Mouse (Mus musculus) hindlimb bud, embryonic 11.5 days (tissue): ENCODE measurements around the gene Ankrd44.

ENCODE experiments used
- DNase-seq: peaks from one replicate; pipeline ENCODE4 v3.0.0-alpha.2; 2012; ENCODE audit warnings: low read depth, low spot score; ENCODE audit errors: extremely low spot score

The Ankrd44 gene

DNA sequence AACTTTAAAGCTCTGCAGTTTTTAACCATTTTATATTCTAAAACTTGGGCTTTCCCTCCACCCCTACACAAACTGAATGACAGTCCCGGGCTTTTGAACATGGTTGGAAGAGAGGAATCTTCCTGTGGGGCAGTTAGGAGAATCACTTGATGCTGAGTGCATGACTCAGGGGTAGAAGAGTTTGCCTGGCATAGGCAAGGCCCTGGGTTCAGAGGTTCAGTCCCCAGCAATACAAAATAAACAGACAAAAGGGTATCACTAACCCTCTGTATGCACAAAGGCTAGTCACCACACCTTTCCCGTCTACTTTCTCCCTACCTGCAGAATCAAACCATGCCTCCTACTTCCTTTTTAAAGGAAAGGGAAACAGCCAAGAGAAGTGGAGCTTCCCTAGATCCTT lies 28.5 kb downstream of the Ankrd44 start:
- DNase-seq = no peak

- DNase-seq = no peak
Observed at GRCm38 (mm10) chr1:54896109-54897085, 29.8 kb downstream of the Ankrd44 start.

DNA sequence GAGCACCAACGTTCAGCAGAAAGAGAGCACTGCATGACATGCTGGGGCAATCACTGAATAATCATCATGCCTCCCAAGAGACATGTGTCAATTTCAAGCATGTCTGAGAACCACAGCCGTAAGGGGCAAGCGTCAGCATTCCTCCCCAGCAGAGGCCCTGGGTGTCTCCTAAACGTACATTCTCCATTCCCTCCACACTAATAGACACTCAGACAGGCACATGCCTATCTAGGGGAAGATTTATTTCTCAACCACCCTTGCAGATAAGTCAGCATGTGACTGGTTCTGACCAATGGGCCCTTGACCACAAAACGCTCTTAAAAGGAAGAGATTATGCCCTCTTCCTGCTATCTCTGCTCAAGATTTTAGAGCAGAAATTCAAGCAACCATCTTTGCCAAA lies 37.7 kb downstream of the Ankrd44 start:
- DNase-seq = no peak

- no peak for DNase-seq
Observed at GRCm38 (mm10) chr1:54887873-54888272, 38.3 kb downstream of the Ankrd44 start.

DNA sequence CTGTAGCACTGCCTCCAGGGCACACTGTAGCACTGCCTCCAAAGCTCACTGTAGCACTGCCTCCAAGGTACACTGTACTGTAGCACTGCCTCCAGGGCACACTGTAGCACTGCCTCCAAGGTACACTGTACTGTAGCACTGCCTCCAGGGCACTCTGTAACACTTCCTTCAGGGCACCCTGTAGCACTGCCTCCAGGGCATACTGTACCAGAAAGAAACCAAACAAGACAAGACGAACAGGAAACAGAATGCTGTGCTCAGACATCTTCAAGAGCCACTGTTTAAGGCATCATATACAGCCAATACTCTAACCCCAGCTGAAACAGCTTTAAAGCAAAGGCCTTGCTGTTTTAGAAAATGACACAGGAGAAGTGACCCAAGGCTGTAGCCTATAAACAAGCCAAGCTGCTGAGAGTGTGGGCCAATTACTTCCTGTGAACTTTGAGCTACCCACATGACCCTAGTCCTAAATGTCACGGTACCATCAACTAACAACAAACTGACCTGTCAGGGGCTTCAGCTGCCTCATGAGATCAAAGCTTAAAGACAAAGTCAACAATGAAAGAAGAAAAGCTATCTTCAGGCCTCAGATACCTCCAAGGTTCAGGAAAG lies 43.2 kb downstream of the Ankrd44 start:
- no peak for DNase-seq

GRCm38 (mm10) chr1:54881523-54881922 lies 44.7 kb downstream of the Ankrd44 start:
- DNase-seq = no peak

- no peak for DNase-seq
Observed at GRCm38 (mm10) chr1:54877423-54878073, 48.6 kb downstream of the Ankrd44 start.

- no peak for DNase-seq
Observed at GRCm38 (mm10) chr1:54877014-54877413, 49.2 kb downstream of the Ankrd44 start.

DNA sequence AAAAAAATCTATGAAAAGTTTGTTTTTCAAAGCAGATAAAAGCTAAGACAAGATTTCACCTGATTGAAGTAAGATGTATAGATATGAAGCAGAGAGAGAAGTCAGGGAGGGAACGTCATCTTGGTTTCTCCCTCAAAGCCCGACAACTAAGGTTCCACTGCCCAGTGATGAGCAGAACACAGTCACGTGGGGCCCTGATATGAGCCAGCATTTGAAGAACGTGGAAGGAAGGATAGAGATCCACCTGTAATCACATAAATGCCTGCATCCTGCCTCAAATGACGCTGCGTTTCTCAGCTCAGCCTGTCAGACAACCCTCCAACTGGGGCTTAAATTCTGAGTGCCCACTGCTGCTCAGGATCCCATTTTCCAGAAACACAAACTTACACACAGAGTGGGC lies 52.1 kb downstream of the Ankrd44 start:
- DNase-seq = no peak

GRCm38 (mm10) chr1:54872857-54873616 lies 53.1 kb downstream of the Ankrd44 start:
- no peak for DNase-seq

- no peak for DNase-seq
Observed at GRCm38 (mm10) chr1:54871321-54871720, 54.9 kb downstream of the Ankrd44 start.

DNA sequence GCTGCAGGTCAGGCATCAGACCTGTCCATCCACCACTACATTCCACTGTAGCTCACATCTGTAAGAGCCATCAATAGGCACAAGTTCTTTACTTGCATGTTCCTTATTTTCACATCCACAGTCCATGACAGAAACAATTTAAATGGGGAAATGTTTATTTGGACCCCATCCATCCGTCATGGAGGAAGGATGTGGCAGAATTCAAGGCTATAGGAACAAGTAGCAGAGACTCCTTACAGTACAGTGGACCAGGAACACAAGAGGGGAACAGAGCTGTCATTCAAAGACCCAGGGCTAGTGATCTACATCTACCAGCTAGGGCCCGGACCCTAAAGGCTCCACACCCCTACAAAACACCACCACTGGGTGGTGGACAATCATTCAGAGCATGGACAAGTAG lies 55.6 kb downstream of the Ankrd44 start:
- no peak for DNase-seq

DNA sequence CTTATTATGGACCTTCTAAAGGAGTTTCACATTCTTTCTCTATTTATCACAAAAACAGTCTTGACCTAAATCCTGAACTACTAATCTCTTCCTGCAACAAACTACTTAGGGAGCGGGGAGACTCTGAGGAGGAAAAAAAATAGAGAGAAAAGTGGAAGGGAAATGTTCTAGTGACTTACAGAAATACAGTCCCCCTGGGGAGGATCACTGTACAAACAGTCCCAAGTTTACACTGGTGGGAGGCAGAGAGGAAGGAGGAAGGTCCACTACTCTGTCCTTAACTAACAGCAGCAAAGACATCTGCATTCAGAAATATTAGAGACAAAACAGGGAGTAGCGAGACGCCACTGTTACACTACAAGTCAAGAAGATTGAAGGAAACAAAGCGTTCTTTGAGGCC lies 59.0 kb downstream of the Ankrd44 start:
- DNase-seq = no peak

DNA sequence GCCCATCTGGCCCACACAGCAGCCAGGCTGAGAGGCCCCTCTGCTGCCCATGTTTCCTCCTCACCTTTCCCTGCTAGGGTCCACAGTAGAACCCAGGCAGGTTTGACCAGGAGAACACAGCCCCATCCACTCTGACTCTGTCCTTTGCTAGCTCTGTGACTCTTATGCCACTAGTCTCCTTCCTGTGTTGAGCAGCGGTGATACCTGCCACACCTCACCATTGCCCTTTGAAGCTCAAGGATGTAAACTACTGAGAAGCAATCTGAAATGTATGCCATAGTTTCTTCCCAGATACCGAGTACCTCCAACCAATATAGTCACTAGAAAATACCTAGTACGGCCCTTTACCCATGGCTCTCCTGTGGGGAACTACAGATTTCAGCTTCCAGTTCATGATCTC lies 60.1 kb downstream of the Ankrd44 start:
- no peak for DNase-seq

GRCm38 (mm10) chr1:54864928-54865652 lies 61.1 kb downstream of the Ankrd44 start:
- no peak for DNase-seq

DNA sequence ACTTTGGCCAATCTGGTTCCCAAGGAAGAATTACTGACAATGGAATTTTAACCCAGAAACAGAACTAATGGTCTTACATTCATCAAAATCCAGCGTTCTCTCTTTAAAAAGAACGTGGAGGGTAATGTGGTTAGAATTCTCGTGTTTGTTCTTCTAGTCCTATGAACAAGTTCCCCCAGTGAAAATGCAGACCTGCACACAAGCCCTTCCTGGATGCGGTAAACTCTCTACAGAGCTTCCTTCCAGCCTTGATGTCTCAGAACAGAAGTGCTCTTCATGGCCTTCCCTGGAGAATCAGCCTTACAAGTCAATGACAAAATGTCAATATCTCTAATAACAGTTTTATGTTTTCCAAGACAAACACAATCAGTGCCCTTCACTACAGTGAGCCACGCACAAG lies 65.8 kb downstream of the Ankrd44 start:
- DNase-seq = no peak

DNA sequence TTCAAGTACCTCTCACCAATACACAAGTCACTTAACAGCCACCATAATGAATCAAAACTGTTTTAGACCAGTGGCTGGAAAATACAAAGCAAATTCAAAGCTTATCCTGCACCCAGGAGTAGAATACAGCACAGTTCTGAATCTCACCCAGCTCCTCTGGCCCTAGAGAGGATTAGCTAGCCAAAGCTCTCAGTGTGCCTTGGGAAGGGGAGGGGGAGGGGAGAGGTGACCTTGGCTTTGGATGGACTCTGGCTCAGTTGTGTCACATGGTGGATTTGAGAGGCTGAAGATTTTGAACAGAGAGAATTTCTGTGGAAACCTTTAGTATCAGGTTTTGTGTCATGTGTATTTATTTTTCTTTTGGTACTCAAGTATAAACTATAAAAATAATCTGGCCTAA lies 66.3 kb downstream of the Ankrd44 start:
- DNase-seq = no peak

- DNase-seq = no peak
Observed at GRCm38 (mm10) chr1:54858898-54859297, 67.3 kb downstream of the Ankrd44 start.

- no peak for DNase-seq
Observed at GRCm38 (mm10) chr1:54856502-54856901, 69.7 kb downstream of the Ankrd44 start.

DNA sequence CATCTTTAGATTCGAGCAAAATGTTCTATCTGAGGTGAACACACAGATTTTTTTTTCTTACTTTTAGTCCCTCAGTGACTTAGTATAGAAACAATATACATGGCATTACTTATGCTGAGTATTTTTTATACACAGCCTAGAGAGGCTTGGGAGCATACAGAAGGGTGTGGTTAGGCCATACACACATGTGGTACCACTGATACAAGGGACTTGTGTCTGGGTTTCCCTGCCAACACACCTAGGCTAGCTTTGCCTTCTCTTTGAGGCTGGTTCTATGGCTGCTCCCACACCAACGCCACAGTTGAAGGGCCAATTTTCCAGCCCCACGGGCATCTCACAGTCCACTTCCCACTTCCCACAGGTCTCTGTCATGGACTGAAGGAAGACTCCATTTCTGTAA lies 70.2 kb downstream of the Ankrd44 start:
- no peak for DNase-seq
